Mouse (Mus musculus) cerebellum, adult 18-20 months (tissue): ENCODE measurements around the gene Pnmt.
"Not testable (repeated sequence)": the region's sequence is repeated elsewhere in the genome, so short reads cannot be mapped to it uniquely, and the experiment has no call there.

Experiments used
- DNase-seq, 2 experiments: peaks; one replicate each; pipeline ENCODE4 v3.0.0; 2021

Pnmt gene

DNA sequence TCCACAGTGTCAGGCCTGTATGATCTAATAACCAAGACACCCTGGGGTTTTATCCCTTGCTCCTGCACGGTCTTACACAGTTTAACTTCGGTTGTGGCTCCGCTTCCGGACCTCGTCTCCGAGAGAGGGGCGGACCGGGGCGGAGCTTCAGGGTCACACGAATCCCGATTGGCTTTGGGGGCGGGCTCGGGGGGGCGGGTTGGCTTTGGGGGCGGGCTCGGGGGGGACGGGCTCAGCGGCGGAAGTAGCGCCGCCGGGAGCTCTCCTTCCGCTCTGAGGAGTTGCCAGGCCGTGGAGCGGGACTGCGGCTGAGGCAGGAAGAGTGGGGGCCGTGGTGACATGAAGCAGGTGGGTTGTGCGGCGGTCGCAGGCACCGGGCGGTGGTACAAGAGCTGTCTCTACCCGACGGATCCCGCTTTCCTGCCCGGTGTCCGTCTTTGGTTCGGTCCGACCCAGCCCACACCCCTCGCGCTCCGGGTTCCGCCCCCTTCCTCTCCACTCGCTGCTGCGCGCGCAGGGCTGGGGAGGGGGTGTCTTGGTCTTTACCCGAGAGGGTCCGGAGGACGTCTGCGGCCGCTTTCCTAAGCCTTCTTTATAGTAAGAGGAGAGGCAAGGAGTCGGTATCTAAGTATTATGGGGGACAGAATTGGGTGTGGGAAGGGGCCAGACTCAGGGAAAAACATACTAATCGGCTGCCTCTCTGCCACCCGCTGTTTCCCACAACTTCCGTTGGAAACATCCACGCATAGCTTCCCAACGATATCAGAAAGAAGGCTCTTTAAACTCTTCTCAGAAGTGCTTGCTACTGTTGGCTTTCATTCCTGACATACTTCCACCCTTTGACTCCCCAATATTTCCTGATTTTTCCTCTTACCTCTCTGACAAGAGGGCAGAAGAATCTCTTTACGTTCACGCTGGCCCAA, 27.8 kb upstream of the Pnmt start, which contains the start of gene Stard3:
Gene Stard3 (plus strand): TSS at position 208 of the 923 bp plus-strand sequence.
- DNase-seq: peak; percentile 87 to 92

DNA sequence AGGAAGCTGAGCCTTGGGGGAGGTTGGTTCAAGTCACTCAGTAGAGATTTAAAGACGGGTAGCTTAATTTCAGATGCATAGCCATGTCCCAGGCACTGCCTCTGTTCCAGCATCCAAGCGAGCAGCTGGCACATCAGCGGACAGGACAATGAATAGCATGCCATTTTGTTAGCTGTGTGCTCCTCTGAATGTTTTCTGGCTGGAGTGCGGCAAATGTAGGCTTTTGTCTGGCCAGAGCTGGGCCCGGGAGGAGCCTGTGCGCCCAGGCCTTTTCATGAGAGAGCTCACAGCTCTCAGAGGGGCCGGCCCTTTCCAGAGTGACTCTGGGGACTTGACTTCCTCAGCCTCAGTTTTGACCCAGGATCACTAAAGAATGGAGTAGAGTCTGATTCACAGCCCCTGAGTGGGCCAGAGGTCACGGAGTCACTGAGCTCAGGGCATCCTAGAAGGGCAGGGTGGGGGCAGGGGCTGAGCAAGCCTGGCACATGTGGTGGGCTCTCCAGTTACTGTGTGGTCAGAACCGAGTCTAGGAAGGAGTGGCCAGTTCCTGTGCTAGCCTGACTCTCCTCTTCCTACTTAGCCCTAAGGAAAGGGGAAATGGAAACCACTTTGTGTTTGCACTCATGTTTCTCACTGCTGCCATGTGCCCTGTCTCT, 25.3 kb upstream of the Pnmt start:
- no peak for DNase-seq

DNA sequence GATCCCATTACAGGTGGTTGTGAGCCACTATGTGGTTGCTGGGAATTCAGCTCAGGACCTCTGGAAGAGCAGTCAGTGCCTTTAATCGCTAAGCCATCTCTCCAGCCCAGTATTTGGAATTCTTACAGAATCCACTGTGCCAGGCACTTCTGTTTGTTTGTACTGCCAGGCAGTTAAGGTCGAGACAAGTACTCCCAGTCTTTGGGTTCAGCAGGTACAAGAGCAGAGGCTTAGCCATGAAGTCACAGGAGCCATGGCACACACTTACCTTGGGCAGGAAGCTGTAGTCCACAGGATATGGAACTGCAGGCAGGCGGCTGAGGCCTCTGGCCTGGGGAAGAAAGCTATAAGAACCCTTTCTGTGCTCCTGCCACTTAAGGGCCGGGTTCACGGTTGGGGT, 22.4 kb upstream of the Pnmt start:
- no peak for DNase-seq

- DNase-seq: no peak
Measured at GRCm38 (mm10) chr11:98364410-98364809, 21.8 kb upstream of the Pnmt start.

DNA sequence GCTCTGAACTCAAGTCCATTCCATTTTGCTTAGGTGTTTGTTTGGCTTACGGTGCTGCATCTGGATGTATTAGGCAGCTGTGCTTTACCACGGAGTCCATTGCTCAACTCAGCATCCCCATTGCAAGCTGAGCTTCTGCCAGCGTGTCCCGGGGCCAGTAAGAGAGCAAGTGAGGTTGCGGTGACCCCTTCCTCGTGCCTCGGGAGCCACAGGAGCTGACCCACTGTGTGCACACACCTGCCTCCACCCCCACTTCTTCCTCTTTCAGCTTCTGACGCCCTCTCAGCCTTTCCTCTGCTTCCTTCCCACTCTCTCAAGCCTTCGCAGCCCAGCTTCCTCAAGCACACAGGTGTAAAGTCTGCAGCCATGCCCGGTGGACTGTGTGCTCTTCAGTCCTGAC, 20.0 kb upstream of the Pnmt start:
- no peak for DNase-seq

GRCm38 (mm10) chr11:98367171-98367862, 18.9 kb upstream of the Pnmt start:
- DNase-seq: no peak

GRCm38 (mm10) chr11:98367863-98368186, 18.4 kb upstream of the Pnmt start:
- no peak for DNase-seq

GRCm38 (mm10) chr11:98369337-98369736, 16.9 kb upstream of the Pnmt start:
- peak; percentile 58 to 74 for DNase-seq

DNA sequence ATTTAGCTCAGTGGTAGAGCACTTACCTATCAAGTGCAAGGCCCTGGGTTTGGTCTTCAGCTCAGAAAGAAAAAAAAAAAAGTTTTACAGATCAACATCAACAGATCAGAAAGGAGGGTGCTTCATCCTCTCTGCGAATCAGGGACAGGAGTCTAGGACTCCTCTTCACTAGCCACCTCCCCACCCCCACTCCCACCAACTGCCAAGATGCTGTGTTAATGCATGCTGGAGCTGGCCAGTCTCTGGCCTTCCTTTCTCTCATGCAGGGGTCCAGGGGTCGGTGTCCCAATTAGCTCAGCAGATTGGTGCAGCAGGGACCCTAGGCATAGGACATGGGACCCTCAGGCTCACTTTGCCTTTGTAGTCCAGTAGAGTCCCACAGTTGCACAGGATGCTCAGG, 15.7 kb upstream of the Pnmt start:
- DNase-seq: no peak

GRCm38 (mm10) chr11:98371556-98372240, 14.6 kb upstream of the Pnmt start:
- no peak for DNase-seq

DNA sequence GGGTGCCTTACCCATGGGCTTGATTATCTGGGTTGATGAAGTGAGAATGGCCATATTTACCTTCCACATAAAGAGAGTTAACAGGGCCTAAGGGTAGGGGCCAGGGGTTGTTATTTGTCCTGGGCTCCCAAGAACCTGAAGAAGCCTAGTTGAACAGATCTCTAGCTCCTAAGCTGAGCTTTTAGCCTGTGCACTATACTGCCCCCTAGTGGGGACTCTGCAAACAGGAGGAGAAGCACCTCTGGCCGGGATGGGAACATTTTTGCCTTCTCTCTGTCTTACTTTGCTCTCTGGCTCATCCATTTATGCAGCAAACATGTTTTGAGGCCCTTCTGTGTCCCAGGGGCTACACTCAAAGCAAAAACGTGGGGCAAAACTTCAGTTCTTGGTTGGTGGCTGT, 13.8 kb upstream of the Pnmt start:
- DNase-seq: peak; percentile 72 to 78

- DNase-seq: no peak
Measured at GRCm38 (mm10) chr11:98373244-98373643, 13.0 kb upstream of the Pnmt start.

- no peak for DNase-seq
Measured at GRCm38 (mm10) chr11:98374266-98374665, 12.0 kb upstream of the Pnmt start.

DNA sequence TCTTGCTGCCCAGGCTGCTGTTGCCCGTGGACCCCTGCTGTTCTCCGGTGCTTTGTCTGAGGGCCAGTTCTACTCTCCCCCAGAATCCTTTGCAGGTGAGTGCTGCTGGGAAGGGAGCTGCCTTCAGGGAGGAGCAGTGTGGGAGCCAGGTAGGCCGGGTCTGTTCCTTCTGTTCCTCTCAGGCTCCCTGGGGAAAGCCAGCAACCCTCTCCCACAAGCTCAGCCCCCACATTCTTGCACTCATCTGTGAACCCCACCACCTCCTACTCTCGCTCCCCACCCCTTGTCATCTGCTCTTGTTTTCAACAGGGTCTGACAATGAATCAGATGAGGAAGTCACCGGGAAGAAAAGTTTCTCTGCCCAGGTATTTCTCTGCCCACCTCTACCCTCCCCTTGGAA, 9.5 kb upstream of the Pnmt start:
- DNase-seq: no peak

- no peak for DNase-seq
Measured at GRCm38 (mm10) chr11:98377787-98378186, 8.5 kb upstream of the Pnmt start.

- DNase-seq: no peak
Measured at GRCm38 (mm10) chr11:98379379-98379778, 6.9 kb upstream of the Pnmt start.

DNA sequence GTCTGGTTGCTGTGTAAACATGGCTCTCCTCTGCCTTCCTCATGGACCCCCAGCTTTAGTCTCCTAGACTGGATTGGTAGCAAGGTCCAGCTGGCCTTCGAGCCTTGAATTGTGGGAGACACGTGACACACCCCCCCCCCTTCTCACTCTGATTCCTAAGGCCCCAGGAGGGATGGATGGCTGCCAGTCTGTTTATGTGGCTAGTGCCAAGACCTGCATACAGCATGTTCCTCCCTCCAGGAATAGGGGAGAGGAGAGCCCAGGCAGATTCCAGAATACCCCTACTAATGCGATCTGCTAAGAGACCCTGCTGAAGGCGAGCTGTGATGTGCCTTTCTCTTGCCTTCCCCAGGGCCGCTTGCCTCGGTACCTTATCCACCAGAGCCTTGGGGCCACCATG, 6.1 kb upstream of the Pnmt start:
- peak; percentile 62 to 72 for DNase-seq

DNA sequence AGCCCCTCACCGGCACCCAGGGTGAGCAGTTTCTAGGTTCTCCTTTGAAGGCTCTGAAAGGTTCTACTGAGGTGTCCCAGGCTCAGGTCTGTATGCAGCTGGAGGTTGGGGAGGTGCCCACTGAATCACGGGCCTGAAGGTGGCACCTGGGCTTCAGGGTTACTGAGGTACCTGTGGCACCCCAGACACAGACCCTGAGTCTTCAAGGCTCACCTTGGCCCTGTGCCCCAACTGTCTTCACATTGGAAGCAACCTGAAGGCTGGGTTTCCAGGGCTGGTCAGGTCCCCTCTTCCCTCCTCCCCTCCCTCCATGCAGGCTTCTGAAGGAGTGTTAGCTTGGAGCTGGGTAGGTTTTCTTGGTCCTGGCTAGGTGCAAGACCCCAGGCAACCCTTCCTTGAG, 4.6 kb upstream of the Pnmt start:
- no peak for DNase-seq

GRCm38 (mm10) chr11:98382405-98382804, 3.8 kb upstream of the Pnmt start:
- not testable (repeated sequence) for DNase-seq

GRCm38 (mm10) chr11:98383261-98384030, 2.8 kb upstream of the Pnmt start, which contains the start of gene Tcap:
Gene Tcap, plus strand, starts transcription at chr11:98383811.
- peak; percentile 60 to 69 for DNase-seq

- no peak for DNase-seq
Measured at GRCm38 (mm10) chr11:98384216-98384615, 2.0 kb upstream of the Pnmt start.
